Mouse (Mus musculus) kidney, adult 18-20 months (tissue): Measurements from ENCODE around the gene Dph1.
A peak's percentile ranks its signal among the peaks of the same experiment; 100 is the strongest.

Source experiments
- DNase-seq: peaks from one replicate; pipeline ENCODE4 v3.0.0; 2021

The Dph1 gene

DNA sequence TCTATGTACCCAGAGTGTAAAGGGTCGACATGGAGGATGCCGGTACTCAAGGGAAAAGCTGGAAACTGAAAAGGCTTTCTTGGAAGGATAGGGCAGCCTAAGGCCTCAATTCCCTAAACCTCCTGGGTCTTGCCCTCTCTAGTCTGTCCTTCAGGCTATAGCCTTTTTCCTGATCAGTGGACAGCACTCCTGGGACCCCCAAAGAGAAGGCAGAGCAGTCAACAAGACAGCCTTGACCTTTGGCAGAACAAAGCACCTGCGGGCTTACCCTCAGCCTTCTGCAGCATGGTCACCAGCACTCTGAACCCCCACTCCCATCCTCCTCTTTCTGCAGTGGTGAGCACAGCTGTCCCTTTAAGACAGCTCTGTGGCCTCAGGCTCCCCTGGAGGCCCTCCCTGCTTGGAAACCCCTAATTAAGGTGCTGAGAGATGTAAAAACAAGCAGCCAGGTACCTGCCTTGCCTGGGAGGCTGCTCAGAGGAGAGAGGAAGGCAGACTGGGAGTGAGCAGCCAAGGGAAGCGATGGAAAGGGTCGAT is at the start of gene Dph1:
Gene Dph1 (minus strand): TSS at position 337 of the 537 bp plus-strand sequence.
- no peak for DNase-seq

DNA sequence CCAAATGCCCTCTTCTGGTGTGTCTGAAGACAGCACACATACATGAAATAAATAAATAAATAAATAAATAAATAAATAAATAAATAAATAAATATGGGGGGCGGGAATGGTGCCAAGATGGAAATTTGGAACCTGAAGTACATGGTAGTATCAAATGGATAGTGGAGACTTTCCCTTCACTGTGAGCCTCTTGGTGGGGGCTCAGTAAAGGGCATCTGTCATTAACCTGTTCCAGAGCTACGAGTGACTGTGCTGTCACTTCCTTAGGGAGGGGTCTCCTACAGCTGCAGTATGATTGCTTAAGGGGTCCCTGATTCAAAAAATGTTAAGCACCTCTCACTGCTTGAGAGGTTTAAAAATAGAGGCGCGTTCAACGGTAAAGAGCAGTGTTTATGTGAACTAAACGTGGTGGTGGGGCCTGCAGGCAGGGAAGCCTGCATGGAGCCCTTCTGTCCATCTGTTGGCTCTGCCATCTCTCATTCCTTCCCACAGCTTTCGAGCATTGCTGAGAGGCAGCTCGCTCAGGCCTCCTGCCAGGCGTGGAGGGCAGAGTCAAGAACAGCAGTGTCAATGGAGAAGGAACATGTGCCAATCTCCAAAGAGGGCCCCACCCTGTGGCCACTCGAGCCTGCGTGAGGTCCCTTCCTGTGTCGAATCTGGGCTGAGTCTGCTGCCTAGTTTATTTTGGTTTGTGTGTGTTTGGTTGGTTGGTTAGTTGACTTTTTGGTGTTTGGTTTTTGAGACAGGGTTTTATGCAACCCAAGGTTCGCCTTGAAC is 49.3 kb upstream of the Dph1 start:
- no peak for DNase-seq

DNA sequence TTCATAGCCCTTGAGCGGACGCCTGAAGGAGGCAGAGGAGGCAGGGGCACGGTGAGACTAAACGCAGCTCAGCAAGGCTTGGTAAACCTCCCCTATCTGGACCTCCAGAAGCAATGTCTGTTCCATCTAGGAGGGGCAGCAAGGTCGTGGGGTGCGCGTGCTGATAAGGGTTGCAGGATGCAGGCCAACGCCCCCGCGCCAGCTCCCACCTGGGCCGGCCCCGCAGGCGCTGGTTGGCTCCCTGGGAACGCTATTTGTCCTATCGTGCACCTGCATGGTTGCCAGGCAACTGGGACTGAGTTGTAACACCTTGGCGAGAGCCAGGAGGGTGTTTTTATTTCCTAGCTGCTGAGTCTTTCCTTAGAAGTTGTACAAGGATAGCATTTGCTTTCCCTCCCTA is 43.7 kb upstream of the Dph1 start:
- peak; percentile 47 for DNase-seq

- DNase-seq = no peak
These were observed 41.4 kb upstream of the Dph1 start for GRCm38 (mm10) chr11:75232434-75232833.

DNA sequence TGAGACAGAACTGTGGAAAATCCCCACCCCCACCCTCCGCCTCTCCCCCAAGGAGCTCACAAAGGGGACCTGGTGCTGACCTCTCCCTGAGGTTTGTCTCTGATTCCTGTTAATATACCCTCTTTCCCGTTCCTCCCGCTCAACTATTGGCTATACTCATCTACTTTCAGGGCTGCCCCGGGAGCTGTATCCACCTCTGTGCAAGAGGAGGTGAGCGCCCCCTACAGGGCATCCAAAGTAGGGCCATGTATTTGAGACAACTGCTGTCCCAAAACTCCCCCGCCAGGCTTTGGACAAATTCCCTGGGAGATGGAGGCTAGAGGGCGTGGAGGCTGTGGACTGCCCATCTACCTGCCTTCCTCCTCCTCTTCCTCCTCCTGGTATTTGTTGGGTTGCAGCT is 40.7 kb upstream of the Dph1 start:
- peak; percentile 81 for DNase-seq

DNA sequence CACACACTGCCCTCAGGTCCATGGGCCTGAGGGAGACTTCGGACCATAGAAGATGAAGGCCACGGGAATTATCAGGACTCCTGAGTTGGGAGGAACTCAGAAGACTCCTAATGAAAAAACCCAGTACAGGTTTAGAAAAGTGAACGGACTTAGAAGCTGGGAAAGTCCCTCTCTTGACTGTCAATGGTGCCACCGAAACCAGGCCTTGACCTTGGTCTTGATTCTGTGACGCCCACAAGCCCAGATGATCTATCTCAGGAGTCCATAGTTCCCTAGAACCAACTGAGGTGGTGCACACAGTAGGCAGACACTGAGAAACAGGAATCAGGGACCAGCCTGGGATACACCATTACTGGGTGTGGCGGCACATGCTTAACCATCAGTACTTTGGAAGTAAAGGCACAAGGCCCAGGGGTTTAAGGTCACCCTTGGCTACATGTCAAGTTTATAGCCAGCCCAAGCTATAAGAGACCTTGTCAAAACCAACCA is 39.3 kb upstream of the Dph1 start:
- DNase-seq = no peak

DNA sequence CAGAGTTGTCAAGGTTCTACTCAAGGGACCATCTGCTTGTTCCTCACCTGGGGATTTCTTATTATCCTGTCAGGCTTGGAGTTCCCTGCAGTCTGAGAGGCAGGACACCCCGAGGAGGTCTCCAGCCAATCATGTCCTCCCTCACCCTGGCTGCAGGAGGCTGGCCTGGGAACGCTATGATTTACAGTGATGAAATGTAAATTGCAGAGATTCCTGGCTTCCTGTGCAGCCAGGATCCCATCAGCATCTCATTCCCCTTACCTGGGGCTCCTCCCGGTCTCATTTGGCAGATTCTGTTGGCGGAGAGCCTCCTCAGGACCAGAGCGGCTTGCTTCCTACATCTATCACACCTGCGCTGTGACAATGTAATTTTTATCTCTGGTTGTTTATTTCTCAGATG is 38.2 kb upstream of the Dph1 start:
- DNase-seq = no peak

GRCm38 (mm10) chr11:75227632-75228031 is 36.6 kb upstream of the Dph1 start:
- DNase-seq = no peak

DNA sequence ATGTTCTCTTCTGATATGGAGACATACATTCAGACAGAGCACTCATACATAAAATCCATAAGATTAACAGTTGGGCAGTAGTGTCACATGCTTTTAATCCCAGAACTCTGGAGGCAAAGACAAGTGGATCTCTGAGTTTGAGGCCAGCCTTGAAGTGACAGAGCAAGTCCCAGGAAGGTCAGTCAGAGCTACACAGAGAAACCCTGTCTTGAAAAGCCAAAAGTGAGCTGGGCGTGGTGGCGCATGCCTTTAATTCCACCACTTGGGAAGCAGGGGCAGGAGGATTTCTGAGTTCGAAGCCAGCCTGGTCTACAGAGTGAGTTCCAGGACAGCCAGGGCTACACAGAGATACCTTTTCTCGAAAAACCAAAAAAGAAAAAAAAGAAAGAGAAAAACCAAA is 33.8 kb upstream of the Dph1 start:
- DNase-seq = no peak

- DNase-seq = no peak
These were observed 33.0 kb upstream of the Dph1 start for GRCm38 (mm10) chr11:75224062-75224461.

GRCm38 (mm10) chr11:75220517-75221145 is 29.6 kb upstream of the Dph1 start:
- DNase-seq = no peak

- DNase-seq = no peak
These were observed 29.1 kb upstream of the Dph1 start for GRCm38 (mm10) chr11:75220115-75220514.

GRCm38 (mm10) chr11:75214081-75214950 is 23.3 kb upstream of the Dph1 start:
- peak; percentile 49 for DNase-seq

DNA sequence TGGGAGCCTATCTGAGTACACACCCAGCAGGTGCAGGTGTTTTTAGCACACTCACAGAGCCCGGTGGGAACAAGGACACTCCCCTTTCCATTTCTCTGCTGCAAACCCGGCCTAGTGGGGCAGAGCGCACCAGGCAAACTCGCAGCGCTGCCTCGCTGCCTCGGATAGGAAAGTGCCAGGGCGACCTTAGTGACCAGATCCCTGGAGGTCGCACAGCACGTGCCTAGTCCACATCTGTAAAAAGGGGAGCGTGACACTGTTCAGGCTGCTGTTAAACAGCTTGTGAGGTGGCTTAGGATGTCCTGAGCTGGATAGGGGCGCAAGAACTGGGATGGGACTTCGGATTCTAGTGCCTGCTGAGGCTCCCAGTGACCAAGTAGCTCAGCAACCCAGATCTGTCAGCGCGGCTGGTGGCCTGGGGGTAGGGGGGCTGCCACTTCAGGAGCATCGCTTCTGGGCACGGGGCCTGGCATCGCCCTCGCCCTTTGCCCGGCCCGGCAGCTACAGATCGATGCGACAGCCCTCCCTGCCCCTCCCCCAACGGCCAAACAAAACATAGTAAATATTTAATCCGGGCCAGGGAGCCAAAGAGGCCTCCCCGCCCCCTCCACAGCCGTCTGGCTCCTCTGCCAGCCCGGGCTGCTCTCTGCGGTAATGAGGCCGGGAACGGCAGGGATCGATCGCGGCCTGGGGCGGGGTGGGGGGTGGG is 22.5 kb upstream of the Dph1 start:
- peak; percentile 94 for DNase-seq

- peak; percentile 63 for DNase-seq
These were observed 21.8 kb upstream of the Dph1 start for GRCm38 (mm10) chr11:75212876-75213275.

- peak; percentile 68 for DNase-seq
These were observed 21.1 kb upstream of the Dph1 start for GRCm38 (mm10) chr11:75212031-75212667.

- no peak for DNase-seq
These were observed 19.7 kb upstream of the Dph1 start for GRCm38 (mm10) chr11:75210755-75211154.

DNA sequence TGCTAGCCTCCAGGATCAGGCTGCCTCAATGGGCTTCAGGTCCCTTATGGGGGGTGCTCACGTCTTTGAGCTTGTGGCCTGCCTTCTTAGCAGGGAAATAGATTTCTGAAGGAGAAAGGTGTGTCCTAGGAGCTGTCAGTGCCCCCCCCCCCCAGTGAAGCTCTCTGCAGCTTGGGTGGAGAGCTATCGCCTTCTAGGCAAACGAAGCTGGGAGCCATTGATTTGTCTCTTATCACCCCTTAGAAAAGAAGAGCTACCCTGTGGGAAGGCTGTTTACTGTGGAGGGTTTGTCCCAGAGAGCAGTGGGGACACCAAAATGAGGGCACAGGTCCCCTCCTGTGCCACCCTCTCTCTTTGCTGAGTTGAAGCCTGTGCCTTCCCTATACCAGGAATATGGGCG is 19.1 kb upstream of the Dph1 start:
- no peak for DNase-seq

DNA sequence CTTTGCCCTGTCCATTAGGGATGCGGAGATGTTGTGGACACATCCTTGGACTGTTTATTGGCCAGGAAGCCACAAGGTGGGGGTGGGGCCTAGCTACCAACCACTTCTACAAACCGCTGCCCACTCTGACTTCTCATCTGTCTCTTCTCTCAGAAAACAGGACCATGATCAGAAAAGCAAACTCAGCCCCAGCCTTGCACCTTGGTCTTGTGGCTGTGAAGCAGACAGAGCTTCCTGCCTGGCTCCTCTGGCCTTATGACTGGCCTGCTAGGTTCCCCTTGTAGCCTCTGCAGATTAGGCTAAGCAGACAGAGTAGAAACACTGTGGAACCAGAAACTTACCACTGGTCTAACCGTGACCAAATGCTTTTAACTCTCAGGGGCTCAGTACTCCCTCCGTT is 18.3 kb upstream of the Dph1 start:
- no peak for DNase-seq

DNA sequence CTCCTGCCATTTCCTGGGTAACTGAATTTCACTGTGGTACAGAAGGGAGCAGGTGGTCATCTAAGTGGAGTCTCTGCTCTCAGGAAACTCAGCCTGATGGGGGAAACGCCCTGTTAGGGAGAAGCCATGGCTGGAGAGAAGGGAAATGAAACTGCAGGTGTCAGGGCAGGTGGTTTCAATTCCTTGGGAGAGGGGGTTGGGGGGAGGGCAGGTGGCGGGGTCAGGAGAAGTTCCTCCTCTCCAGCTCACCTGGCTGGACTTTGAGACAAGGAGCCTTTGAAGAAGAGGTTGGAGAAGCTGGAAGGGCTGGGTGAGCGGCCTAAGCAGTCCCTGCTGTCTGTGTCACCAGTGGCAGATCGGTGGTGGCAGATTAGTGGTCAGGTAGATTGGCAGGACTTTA is 15.3 kb upstream of the Dph1 start:
- no peak for DNase-seq

DNA sequence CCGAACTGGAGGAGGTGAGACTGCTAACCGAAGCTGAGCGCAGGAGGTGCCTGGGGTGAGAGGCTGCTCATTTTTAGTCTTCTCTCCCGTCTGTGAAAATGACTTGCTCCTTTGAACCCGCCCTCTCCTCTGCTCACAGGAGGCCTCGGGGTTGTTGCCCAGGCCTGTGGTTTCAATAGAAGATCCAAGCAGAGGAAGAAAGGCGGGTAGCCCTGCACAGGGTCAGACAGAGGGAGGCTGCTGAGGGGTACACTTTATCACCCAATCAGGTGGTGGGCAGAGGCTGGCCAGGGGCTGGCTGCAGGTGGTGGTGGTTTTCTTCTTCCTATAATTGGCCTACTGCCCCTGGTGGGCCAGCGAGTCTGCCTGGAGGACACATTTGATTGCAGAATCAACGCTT is 13.4 kb upstream of the Dph1 start:
- no peak for DNase-seq

DNA sequence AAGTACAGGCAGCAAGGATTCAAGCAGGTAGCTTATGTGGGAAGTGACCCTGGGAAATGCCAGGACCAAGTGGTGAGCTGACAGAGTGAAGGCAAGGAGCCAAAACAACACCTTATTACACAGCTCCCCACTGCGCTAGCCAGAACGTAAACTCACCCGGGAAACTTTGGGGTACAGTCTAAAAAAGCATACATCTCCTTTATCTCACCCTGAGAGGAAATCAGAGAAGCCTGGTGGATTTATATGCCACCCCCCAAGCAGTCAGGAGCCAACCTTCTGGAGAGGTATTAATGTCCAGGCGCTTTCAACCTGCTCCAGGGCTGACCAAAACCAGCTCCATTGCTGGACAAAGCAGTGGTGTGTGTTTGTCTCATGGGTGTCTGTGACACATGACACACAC is 12.9 kb upstream of the Dph1 start:
- DNase-seq = no peak
